ENCODE assay signal across 15 mouse cellular contexts in genomic region chr2:129330540-129330939, GRCm38 (mm10). TPM values are rescaled to one million over a fixed set of nuclear protein-coding genes. Genes with fewer than 3 reads are reported as not detected.
A peak's percentile ranks its signal among the peaks of the same experiment; 100 is the strongest.
DNase-seq lines count a peak whose midpoint lies in the region; ATAC-seq and TF ChIP-seq lines count a peak whose summit lies in the region.
"Had no signal": no experiment of that assay in that cellular context is flagged by ENCODE, and none has a peak within 500 bp of the region (broad histone marks: within the 10 kb centered on the region; RNA-seq: fewer than 3 reads in every experiment).

No protein-coding gene starts in this region.

- 56% methylated on average over 13 of the region's 13 CpGs for WGBS in lung, postnatal 0 days

- peak; percentile 86 for TF ChIP-seq EP300 in lung, postnatal 0 days (IDR thresholded peaks at IDR 0.05)

- intact Hi-C loops in heart, postnatal 36 days (cut with DNase I), result no loop called here

- peak; percentile 10 to 23 for DNase-seq in heart, adult 18-20 months
- DNase-seq in heart, postnatal 36 days, result no peak
- DNase-seq in kidney, postnatal 14 days, result peak; percentile 5
- no peak for DNase-seq in kidney, adult 11 months
- peak; percentile 49 for DNase-seq in lung, postnatal 0 days (ENCODE audit: low spot score)
- no peak for DNase-seq in adrenal gland, postnatal 25 days
- DNase-seq in cerebellum, adult 9-11 months, result no peak
- DNase-seq: B cell, adult 2 months; thymus, postnatal 4 days had no signal

- H3K27me3 ChIP-seq in lung, postnatal 0 days (replicated peaks; ENCODE audit: insufficient read depth, low read length), result no peaks in the 10 kb centered on the region
- H3K27me3 ChIP-seq: limb, embryonic 15.5 days; midbrain, embryonic 15.5 days; neural tube, embryonic 15.5 days had no signal

- H3K9me3 ChIP-seq in lung, postnatal 0 days (ENCODE audit: low read length), result no peaks in the 10 kb centered on the region
- H3K9me3 ChIP-seq: limb, embryonic 15.5 days; midbrain, embryonic 15.5 days; neural tube, embryonic 15.5 days had no signal

- ATAC-seq in common myeloid progenitor, adult 5-6 weeks (replicated peaks; ENCODE audit: low read depth, poor library complexity, severe bottlenecking), result peak; percentile 44; the same call in 1 of the 2 replicates
- ATAC-seq in lung, postnatal 0 days, result peak; percentile 66
- ATAC-seq: midbrain, embryonic 15.5 days had no signal

- H3K9ac ChIP-seq in lung, postnatal 0 days (replicated peaks; ENCODE audit: low read depth), result no peak overlapping the region
- H3K9ac ChIP-seq: limb, embryonic 15.5 days; midbrain, embryonic 15.5 days; neural tube, embryonic 15.5 days had no signal

- H3K36me3 ChIP-seq in lung, postnatal 0 days (ENCODE audit: insufficient read depth, low read length), result no peaks in the 10 kb centered on the region
- H3K36me3 ChIP-seq: limb, embryonic 15.5 days; midbrain, embryonic 15.5 days; neural tube, embryonic 15.5 days had no signal

- TF ChIP-seq CTCF in lung, postnatal 0 days (IDR thresholded peaks at IDR 0.05), result no peak

- no peaks in the 10 kb centered on the region for H3K4me1 ChIP-seq in lung, postnatal 0 days (ENCODE audit: insufficient read depth, low read depth, low read length)
- H3K4me1 ChIP-seq: limb, embryonic 15.5 days; midbrain, embryonic 15.5 days; neural tube, embryonic 15.5 days had no signal

- no peak overlapping the region for H3K4me2 ChIP-seq in lung, postnatal 0 days (replicated peaks; ENCODE audit: low read depth, low read length)
- H3K4me2 ChIP-seq: limb, embryonic 15.5 days; midbrain, embryonic 15.5 days; neural tube, embryonic 15.5 days had no signal

- H3K27ac ChIP-seq in lung, postnatal 0 days (ENCODE audit: low read length), result no peak overlapping the region
- H3K27ac ChIP-seq: midbrain, embryonic 15.5 days; neural tube, embryonic 15.5 days had no signal

- H3K4me3 ChIP-seq in lung, postnatal 0 days (ENCODE audit: low read depth, low read length), result no peak overlapping the region
- H3K4me3 ChIP-seq: limb, embryonic 15.5 days; midbrain, embryonic 15.5 days; neural tube, embryonic 15.5 days had no signal

RNA-seq across cellular contexts. Expression of gene Il1a, which starts 20.8 kb away (rescaled TPM):
- total RNA-seq in heart, adult 18-20 months (2021), result not detected
- total RNA-seq in heart, postnatal 36 days (2021), result not detected
- total RNA-seq in common myeloid progenitor, adult 5-6 weeks (2017), result not detected in 2 replicates
- 0.66 and 4.5 TPM in 2 replicates for polyA plus RNA-seq in lung, postnatal 0 days (2015; fragmentation: Nextera tagmentation; extraction: Ambion mirVana)
- total RNA-seq in adrenal gland, postnatal 25 days (2021), result not detected in 2 replicates
- polyA plus RNA-seq: stomach, embryonic 14.5 days had no signal

RNA-seq across cellular contexts. Expression of gene Ckap2l, which starts 33.5 kb away (rescaled TPM):
- total RNA-seq in heart, adult 18-20 months (2021), result under 1 TPM; 0.39 to 0.42 TPM
- total RNA-seq in heart, postnatal 36 days (2021), result under 1 TPM; 0.73 to 0.86 TPM
- 69.3 and 78.5 TPM in 2 replicates for total RNA-seq in common myeloid progenitor, adult 5-6 weeks (2017)
- polyA plus RNA-seq in lung, postnatal 0 days (2015; fragmentation: Nextera tagmentation; extraction: Ambion mirVana), result 2.6 and 3.2 TPM in 2 replicates
- total RNA-seq in adrenal gland, postnatal 25 days (2021), result 5.1 and 6.0 TPM in 2 replicates

RNA-seq across cellular contexts. Expression of gene Il1b, which starts 40.4 kb away (rescaled TPM):
- under 1 TPM in 1 of 2 experiments, not detected in 1; 0.32 TPM for total RNA-seq in heart, adult 18-20 months (2021)
- total RNA-seq in heart, postnatal 36 days (2021), result under 1 TPM; 0.43 to 0.58 TPM
- total RNA-seq in common myeloid progenitor, adult 5-6 weeks (2017), result 1.0 and 1.4 TPM in 2 replicates
- polyA plus RNA-seq in lung, postnatal 0 days (2015; fragmentation: Nextera tagmentation; extraction: Ambion mirVana), result 5.0 and 12.4 TPM in 2 replicates
- 0.71 TPM in 1 of 2 replicates, not detected in the other for total RNA-seq in adrenal gland, postnatal 25 days (2021)
- polyA plus RNA-seq: hindbrain, embryonic 11.5 days; midbrain, embryonic 15.5 days; neural tube, embryonic 15.5 days had no signal

Comparison
In these comparisons a context has a peak if more than half of its experiments do, and no peak if none do; other contexts are left out.
1. DNase-seq: peak in heart, adult 18-20 months (2 of 2), kidney, postnatal 14 days (single experiment) and lung, postnatal 0 days (single experiment); none in heart, postnatal 36 days (0 of 2), kidney, adult 11 months (single experiment), adrenal gland, postnatal 25 days (single experiment) and cerebellum, adult 9-11 months (single experiment).